Mouse (Mus musculus): ENCODE results near the gene Epor. TPM values are rescaled to one million over a fixed set of nuclear protein-coding genes. Genes with fewer than 3 reads are reported as not detected.

Gene Epor
- polyA plus RNA-seq, 1 experiment from 2014 or later: 2.1 TPM

DNA sequence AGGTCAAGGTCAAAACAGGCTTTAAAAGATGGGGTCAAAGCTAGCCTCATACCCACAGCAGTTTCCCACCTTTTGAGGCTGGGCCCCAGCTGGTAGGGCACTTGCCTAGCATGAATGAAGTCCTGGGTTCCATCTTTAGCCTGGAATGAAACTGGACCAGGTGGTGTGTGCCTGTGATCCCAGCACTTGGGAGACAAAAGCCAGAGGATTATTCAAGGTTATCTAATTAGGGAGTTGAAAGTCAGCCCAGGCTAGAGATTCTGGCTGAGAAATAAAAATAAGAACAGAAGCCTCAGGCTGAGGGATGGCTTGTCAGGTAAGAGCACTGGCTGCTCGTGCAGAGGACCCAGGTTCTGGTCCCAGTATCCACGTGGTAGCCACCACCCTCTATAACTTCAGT is 31.3 kb downstream of the Epor start:
- no peak overlapping the region for H3K27ac ChIP-seq (replicated peaks)
- no peak for ATAC-seq (ENCODE audit: low read depth)
- no peak overlapping the region for H3K4me2 ChIP-seq
- no peaks in the 10 kb centered on the region for H3K27me3 ChIP-seq
- no peak overlapping the region for H3K4me3 ChIP-seq
- WGBS: 59% methylated on average over 2 of the region's 2 CpGs
- H3K9me3 ChIP-seq: no peaks in the 10 kb centered on the region
- no peak overlapping the region for H3K9ac ChIP-seq
- no peaks in the 10 kb centered on the region for H3K36me3 ChIP-seq
- H3K4me1 ChIP-seq (replicated peaks): peaks cover 4% of the 10 kb centered on the region; the same call in 1 of the 2 replicates

DNA sequence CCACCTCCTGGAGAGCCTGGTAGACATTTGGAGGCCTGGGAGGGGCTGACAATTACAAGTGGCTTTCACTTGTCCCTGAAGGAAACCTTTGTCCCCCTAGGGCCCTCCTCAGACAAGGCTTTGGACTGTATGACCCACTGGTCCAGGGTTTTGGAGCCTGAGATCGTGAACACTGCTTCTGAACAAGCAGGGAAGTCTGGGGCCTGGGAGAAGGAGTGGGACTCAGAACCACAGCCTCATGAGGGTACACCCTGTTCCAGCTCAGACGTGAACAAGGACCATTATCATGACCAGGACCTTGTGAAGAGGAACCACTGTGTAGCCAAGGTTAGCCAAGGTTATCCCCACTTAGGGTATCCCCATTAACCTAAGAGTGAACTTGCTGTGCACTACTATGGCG is 34.1 kb downstream of the Epor start:
- Histone ChIP-seq H3K27ac (replicated peaks) (no peak overlapping the region), H3K4me2 (no peak overlapping the region), H3K27me3 (no peaks in the 10 kb centered on the region), H3K4me1 (replicated peaks) (peaks cover 12% of the 10 kb centered on the region), H3K4me3 (no peak overlapping the region), H3K9me3 (no peaks in the 10 kb centered on the region), H3K36me3 (peaks cover 7% of the 10 kb centered on the region; the same call in 1 of the 2 replicates), H3K9ac (no peak overlapping the region)
- WGBS: 67% methylated on average over 3 of the region's 3 CpGs
- ATAC-seq (ENCODE audit: low read depth): no peak

GRCm38 (mm10) chr9:21927208-21927753 is 36.0 kb downstream of the Epor start, which contains the start of the genes Ccdc159 and Tmem205:
Gene Ccdc159, plus strand, starts transcription at chr9:21927471.
Gene Tmem205, minus strand, starts transcription at chr9:21927556.
- H3K9me3 ChIP-seq: no peaks in the 10 kb centered on the region
- WGBS: under 1% methylated on average over 28 of the region's 28 CpGs
- peak within 1 kb of the TSS; percentile 79 for H3K9ac ChIP-seq
- peaks cover 16% of the 10 kb centered on the region for H3K4me1 ChIP-seq (replicated peaks)
- peak within 1 kb of the TSS; percentile 71 for H3K27ac ChIP-seq (replicated peaks)
- H3K36me3 ChIP-seq: peaks cover 7% of the 10 kb centered on the region; the same call in 1 of the 2 replicates
- H3K27me3 ChIP-seq: no peaks in the 10 kb centered on the region
- ATAC-seq (ENCODE audit: low read depth): peak; percentile 97
- peak within 1 kb of the TSS; percentile 67 for H3K4me2 ChIP-seq
- peak within 1 kb of the TSS; percentile 52 for H3K4me3 ChIP-seq

GRCm38 (mm10) chr9:21926784-21927183 is 36.5 kb downstream of the Epor start:
- Histone ChIP-seq H3K4me3 (peak overlapping the region; percentile 52), H3K27ac (replicated peaks) (peak overlapping the region; percentile 71), H3K4me1 (replicated peaks) (peaks cover 16% of the 10 kb centered on the region), H3K27me3 (no peaks in the 10 kb centered on the region), H3K9me3 (no peaks in the 10 kb centered on the region), H3K36me3 (peaks cover 7% of the 10 kb centered on the region; the same call in 1 of the 2 replicates), H3K9ac (peak overlapping the region; percentile 79), H3K4me2 (peak overlapping the region; percentile 67)
- ATAC-seq (ENCODE audit: low read depth): peak; percentile 15; the same call in 1 of the 2 replicates
- 3% methylated on average over 6 of the region's 6 CpGs for WGBS

GRCm38 (mm10) chr9:21926155-21926554 is 37.2 kb downstream of the Epor start:
- ATAC-seq (ENCODE audit: low read depth): no peak
- H3K27me3 ChIP-seq: no peaks in the 10 kb centered on the region
- no peak overlapping the region for H3K27ac ChIP-seq (replicated peaks)
- peak overlapping the region; percentile 52 for H3K4me3 ChIP-seq
- no peaks in the 10 kb centered on the region for H3K9me3 ChIP-seq
- H3K36me3 ChIP-seq: peaks cover 7% of the 10 kb centered on the region; the same call in 1 of the 2 replicates
- 81% methylated on average over 6 of the region's 6 CpGs for WGBS
- H3K9ac ChIP-seq: peak overlapping the region; percentile 79
- peak overlapping the region; percentile 67 for H3K4me2 ChIP-seq
- H3K4me1 ChIP-seq (replicated peaks): peaks cover 16% of the 10 kb centered on the region

GRCm38 (mm10) chr9:21925506-21925905 is 37.8 kb downstream of the Epor start:
- no peak overlapping the region for H3K4me3 ChIP-seq
- H3K27me3 ChIP-seq: no peaks in the 10 kb centered on the region
- H3K36me3 ChIP-seq: peaks cover 7% of the 10 kb centered on the region; the same call in 1 of the 2 replicates
- no peak overlapping the region for H3K4me2 ChIP-seq
- 100% methylated on average over 1 of the region's 1 CpGs for WGBS
- H3K27ac ChIP-seq (replicated peaks): no peak overlapping the region
- peaks cover 16% of the 10 kb centered on the region for H3K4me1 ChIP-seq (replicated peaks)
- no peak overlapping the region for H3K9ac ChIP-seq
- H3K9me3 ChIP-seq: no peaks in the 10 kb centered on the region
- ATAC-seq (ENCODE audit: low read depth): no peak

DNA sequence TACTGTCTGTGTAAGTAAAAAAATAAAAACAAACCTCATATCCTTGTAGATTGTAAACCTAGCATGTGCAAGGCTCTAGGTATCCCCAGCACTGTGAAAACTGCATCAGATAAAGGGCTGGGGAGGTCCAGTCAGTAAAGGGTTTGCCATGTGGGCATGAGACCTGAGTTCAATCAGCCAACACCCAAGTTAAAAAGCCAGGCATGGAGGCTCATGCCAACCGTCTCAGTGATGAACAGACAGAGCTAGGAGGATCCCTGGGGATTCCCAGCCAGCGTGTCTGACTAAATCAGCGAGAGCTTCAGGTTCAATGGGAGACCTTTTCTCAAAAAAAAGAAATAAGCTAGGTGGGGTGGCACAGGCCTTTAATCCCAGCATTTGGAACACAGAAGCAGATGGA is 38.3 kb downstream of the Epor start:
- Histone ChIP-seq H3K27ac (replicated peaks) (no peak overlapping the region), H3K4me2 (no peak overlapping the region), H3K4me3 (no peak overlapping the region), H3K36me3 (peaks cover 7% of the 10 kb centered on the region; the same call in 1 of the 2 replicates), H3K9ac (no peak overlapping the region), H3K27me3 (no peaks in the 10 kb centered on the region), H3K9me3 (no peaks in the 10 kb centered on the region), H3K4me1 (replicated peaks) (peaks cover 16% of the 10 kb centered on the region)
- 80% methylated on average over 3 of the region's 3 CpGs for WGBS
- no peak for ATAC-seq (ENCODE audit: low read depth)

DNA sequence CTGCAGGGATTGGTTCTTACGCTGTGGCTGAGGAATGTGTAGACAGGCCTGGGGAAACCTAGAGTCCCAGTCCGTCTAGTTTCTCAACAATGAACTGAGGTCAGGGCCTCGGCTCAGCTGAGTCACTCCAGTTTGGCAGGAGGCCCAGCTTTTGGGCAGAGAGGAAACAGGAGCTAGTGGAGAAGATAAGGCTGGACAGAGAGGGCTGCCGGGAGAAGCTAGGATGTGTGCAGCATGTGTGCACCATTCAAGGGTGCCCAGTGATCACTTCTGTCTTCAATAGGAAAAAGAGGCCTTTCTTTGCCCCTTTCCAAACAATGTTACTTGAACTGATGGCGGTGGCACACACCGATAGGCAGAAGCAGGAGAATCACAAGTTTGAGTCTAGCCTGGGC is 39.2 kb downstream of the Epor start:
- Histone ChIP-seq H3K4me1 (replicated peaks) (peaks cover 16% of the 10 kb centered on the region), H3K4me3 (no peak overlapping the region), H3K9me3 (no peaks in the 10 kb centered on the region), H3K4me2 (no peak overlapping the region), H3K36me3 (peaks cover 7% of the 10 kb centered on the region; the same call in 1 of the 2 replicates), H3K27ac (replicated peaks) (no peak overlapping the region), H3K27me3 (no peaks in the 10 kb centered on the region), H3K9ac (no peak overlapping the region)
- 76% methylated on average over 6 of the region's 6 CpGs for WGBS
- ATAC-seq (ENCODE audit: low read depth): no peak

DNA sequence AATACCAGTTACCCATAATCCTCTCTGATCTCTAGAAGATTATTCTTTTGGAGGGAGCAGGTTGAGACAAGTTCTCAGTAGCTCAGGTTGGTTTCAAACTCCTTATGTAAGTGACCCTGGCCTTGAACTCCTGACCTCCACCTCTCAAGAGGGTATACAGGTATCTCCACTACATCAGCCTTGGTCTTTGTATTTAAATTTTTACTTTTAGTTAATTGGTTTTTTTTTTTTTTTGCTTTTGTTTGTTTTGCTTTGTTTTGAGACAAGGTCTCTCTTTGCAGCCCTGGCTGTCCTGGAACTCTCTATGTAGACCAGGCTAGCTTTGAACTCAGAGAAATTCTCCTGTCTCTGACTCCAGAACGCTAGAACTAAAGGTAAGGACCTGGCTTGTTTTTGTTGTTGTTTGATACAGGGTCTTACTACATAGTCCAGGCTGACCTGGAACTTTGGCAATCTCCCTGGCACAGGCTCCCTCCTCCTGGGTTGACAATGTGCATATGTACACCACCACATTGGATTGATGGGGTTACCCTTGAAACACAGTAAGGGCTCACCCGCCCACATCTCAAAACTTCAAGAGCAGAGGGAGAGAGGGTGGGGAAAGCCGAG is 39.7 kb downstream of the Epor start:
- Histone ChIP-seq H3K9ac (no peak overlapping the region), H3K9me3 (no peaks in the 10 kb centered on the region), H3K27ac (replicated peaks) (no peak overlapping the region), H3K4me3 (no peak overlapping the region), H3K36me3 (peaks cover 7% of the 10 kb centered on the region; the same call in 1 of the 2 replicates), H3K4me2 (no peak overlapping the region), H3K27me3 (no peaks in the 10 kb centered on the region), H3K4me1 (replicated peaks) (peaks cover 16% of the 10 kb centered on the region)
- 81% methylated on average over 3 of the region's 3 CpGs for WGBS
- ATAC-seq (ENCODE audit: low read depth): no peak

DNA sequence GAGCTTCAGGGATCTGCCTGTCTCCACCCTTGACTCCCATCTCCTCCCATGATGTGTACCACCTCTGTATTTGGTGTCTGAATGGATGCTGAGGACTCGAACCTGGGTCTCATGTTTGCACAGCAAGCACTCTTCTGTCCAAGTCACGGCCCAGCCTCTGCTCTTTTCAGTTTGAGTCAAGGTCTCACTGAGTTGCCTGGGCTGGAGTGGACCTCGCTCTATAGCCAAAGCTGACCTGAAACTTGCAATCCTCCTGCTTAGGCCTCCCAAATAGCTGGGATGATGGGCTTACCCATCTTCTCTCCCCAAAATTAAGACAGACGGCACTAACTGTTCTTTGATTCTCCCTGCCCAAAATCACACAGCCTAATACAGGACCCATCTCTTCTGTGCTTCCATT is 40.3 kb downstream of the Epor start:
- Histone ChIP-seq H3K9me3 (no peaks in the 10 kb centered on the region), H3K27me3 (no peaks in the 10 kb centered on the region), H3K4me1 (replicated peaks) (peaks cover 22% of the 10 kb centered on the region), H3K9ac (no peak overlapping the region), H3K36me3 (peaks cover 7% of the 10 kb centered on the region; the same call in 1 of the 2 replicates), H3K4me2 (no peak overlapping the region), H3K4me3 (no peak overlapping the region), H3K27ac (replicated peaks) (no peak overlapping the region)
- 85% methylated on average over 4 of the region's 4 CpGs for WGBS
- no peak for ATAC-seq (ENCODE audit: low read depth)

DNA sequence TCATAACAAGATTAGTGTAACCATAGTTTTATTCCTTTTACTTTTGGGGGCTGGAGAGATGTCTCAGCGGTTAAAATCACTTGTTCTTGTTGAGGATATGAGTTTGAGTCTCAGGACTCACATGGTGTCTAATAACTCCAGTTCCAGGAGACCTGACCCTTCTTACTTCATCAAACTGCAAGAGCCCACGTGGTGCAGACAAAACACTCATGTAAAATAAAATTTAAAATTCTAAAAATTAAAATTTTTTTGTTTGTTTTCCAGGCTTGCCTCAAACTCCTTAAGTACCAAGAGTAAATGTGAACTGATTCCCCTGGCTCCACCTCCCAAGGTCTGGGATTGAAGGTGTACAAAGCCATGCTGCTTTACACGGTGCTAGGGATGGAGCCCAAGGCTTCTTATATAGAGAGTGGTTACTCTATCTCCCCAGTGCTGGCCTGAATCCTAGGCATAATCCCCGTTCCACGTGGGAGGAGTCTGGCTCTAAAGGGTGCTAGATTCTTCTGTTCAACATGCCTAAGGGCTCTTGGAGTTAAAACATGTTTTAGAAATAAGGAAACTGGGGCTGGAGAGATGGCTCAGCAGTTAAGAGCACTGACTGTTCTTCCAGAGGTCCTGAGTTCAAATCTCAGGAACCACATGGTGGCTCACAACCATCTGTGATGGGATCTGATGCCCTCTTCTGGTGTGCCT is 44.5 kb downstream of the Epor start:
- WGBS: 32% methylated on average over 5 of the region's 5 CpGs
- Histone ChIP-seq H3K27me3 (peaks cover 25% of the 10 kb centered on the region), H3K9ac (no peak overlapping the region), H3K4me1 (replicated peaks) (peaks cover 14% of the 10 kb centered on the region), H3K27ac (replicated peaks) (0 out of 2 replicates have a peak overlapping the region, but pooled peaks have one; percentile 33), H3K36me3 (0 out of 2 replicates have a peak, but pooled peaks cover 9% of the 10 kb centered on the region), H3K4me2 (peak overlapping the region; percentile 89), H3K9me3 (no peaks in the 10 kb centered on the region), H3K4me3 (peak overlapping the region; percentile 64)
- ATAC-seq (ENCODE audit: low read depth): no peak

DNA sequence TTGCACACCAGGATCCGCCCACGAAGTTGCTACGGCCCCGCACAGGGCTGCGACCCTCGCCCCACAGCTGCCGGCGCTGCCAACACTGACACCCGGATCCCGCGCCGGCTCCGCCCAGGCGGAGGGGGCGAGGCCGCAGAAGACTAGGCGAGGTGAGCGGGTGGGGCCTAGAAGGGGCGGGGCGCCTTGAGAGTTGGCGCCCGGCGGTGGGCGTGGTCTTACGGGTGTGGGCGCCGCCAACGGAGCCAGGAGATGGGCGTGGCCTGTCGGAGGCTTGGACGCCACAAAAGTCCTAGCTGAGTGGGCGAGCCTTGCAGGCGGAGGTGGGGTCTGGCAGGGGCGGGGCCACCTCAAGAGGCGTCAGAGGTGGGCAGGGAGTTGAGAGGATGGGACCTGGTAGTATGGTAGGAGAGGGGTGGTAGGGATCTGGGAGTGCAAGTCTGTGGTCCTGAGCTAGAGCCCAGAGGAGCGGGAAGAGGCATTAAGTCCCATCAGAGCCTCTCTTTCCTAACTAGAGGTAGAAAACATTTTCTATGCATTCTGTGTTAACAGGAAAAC is 45.2 kb downstream of the Epor start, which contains the start of gene Rab3d:
TSS of gene Rab3d (minus strand) at position 158 of the 558 bp plus-strand sequence.
- Histone ChIP-seq H3K4me1 (replicated peaks) (peaks cover 14% of the 10 kb centered on the region), H3K4me2 (peak within 1 kb of the TSS; percentile 89), H3K9me3 (no peaks in the 10 kb centered on the region), H3K36me3 (0 out of 2 replicates have a peak, but pooled peaks cover 9% of the 10 kb centered on the region), H3K9ac (peak within 1 kb of the TSS; percentile 82), H3K27me3 (peaks cover 25% of the 10 kb centered on the region), H3K4me3 (peak within 1 kb of the TSS; percentile 64), H3K27ac (replicated peaks) (peak within 1 kb of the TSS; percentile 71)
- WGBS: under 1% methylated on average over 35 of the region's 36 CpGs
- ATAC-seq (ENCODE audit: low read depth): peak; percentile 92

Data from neural tube, embryonic 13.5 days (tissue).